Mouse (Mus musculus): Measurements from ENCODE around the gene Esrra.
"Not testable (repeated sequence)": the region's sequence is repeated elsewhere in the genome, so short reads cannot be mapped to it uniquely, and the experiment has no call there.

The Esrra gene

DNA sequence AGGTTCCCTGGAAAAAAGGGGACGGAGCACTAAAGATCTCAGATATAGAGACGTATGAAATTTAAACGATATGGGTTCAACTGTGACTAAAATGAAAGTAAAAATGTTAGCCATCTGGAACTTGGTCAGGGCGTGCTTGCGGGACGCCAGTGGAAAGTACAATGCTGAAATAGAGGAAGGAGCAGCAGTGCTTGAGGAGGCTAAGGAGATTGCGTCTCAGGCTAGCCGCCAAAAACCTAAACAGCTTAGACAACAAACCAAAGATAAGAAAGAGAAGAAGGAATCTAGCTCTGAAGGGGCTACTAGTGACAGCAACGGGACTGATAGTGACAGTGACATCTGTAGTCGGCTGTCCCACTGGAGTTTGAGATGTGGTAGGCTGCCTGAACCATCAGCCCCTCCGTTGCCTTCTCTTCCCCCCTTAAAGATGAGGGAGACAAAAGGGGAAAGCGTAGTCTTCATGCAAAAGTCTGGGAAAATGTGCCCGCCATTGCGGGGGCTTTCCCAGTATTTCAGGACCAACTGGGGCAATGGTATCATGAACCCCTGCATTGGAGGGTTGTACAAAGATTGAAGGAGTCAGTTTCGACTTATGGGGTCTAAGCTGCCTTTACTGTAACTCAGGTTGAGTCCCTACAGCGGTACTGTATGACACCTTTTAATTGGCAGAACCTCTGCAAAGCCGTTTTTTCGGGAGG, 25.9 kb downstream of the Esrra start:
- not testable (repeated sequence) for DNase-seq (ENCODE audit: low read depth)

- DNase-seq (ENCODE audit: low read depth) = no peak
These were observed 27.7 kb downstream of the Esrra start for GRCm38 (mm10) chr19:6893731-6894451.

DNA sequence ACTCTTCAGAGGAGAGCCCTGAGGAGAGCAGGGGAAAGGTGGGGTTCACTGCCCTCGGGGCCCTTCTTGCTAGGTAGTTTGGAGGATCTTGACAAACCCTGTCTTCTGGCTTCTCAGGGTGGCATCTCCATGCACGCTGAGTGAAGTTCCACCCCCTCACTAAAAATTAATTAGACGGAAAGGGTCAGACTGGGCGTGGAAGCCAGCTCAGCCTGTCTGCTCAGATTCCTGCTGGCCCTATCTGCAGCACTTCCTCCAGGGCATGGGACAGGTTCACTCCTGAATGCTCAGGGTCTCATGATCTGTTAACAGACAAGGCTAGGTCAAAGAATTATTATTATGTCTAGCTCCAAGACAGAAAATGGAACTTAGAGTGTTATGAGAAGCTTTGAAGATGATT, 29.1 kb downstream of the Esrra start:
- no peak for DNase-seq (ENCODE audit: low read depth)

GRCm38 (mm10) chr19:6877965-6878364, 43.6 kb downstream of the Esrra start:
- no peak for DNase-seq (ENCODE audit: low read depth)

- DNase-seq (ENCODE audit: low read depth) = peak; percentile 71
These were observed 44.8 kb downstream of the Esrra start for GRCm38 (mm10) chr19:6876799-6877198.

- DNase-seq (ENCODE audit: low read depth) = no peak
These were observed 45.8 kb downstream of the Esrra start for GRCm38 (mm10) chr19:6875834-6876233.

- DNase-seq (ENCODE audit: low read depth) = no peak
These were observed 47.4 kb downstream of the Esrra start for GRCm38 (mm10) chr19:6874257-6874656.

DNA sequence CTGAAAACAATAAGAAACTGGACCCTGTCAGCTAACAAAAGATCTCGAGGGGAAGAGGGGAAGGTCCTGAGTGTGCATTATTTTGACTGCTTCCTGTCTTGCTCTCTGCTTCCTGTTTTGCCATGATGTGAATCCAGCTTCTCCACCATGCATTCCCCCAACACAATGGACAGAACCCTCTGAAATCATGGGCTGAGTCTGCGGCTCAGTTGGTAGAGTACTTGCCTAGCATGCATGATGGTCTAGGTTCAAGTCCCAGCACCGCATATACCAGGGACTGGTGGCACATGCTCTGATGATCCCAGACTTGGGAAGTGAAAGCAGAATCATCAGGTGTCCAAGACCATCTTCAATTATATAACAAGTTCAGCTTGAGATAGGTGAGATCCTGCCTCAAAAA, 48.9 kb downstream of the Esrra start:
- DNase-seq (ENCODE audit: low read depth) = no peak

DNA sequence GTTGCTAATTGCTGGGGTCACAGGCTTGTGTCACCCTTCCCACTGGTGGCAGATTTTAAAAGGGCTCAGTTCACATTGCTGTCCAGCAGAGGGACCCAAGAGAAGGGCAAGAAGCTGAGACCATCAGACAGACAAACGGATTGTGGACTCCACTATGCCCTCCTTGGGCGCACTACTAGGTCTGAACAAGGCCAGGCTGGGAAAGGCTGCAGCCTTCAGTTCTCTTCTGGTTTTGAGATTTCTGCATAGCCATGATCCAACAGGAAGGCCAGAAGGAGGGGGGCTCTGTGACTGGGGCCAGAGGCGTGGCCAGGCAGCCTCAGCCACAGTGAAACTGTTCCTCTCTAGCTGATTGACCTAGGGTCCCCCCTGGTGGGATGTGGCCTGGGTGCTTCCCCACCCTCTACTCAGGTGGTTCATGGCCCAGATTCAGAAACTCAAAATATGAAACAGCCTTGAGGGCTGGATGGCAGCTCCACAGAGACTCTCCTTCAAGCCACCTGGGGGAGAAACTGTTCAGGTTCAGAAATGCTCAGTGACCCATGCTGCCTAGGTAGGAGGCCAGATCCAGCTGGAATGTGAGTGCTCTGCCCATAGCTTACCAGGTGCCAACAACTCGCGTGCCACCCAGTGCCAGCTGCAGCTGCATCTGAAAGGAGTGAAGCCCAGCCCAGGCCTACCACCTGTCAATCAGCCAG, 49.9 kb downstream of the Esrra start:
- no peak for DNase-seq (ENCODE audit: low read depth)

DNA sequence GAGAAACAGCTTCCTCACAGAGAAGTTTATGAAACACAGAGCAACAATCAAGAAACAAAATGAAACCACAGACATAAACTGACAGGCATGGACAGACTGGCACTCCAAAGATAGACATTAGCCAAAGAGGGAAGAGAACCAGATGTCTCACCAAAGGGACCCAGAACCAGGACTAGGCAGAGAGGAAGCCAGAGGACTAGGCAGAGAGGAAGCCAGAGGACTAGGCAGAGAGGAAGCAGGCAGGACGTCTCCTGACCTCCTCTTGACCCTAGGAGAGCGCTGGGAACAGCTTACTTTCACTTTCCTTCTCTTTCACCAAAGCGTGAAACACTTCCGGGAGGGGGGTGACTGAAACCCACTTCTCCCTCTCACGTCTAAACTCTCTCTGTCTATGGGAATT, 52.3 kb downstream of the Esrra start:
- no peak for DNase-seq (ENCODE audit: low read depth)

GRCm38 (mm10) chr19:6861451-6861850, 60.2 kb downstream of the Esrra start:
- no peak for DNase-seq (ENCODE audit: low read depth)
